Mouse (Mus musculus): Measurements from ENCODE around the gene Cdh13. TPM values are rescaled to one million over a fixed set of nuclear protein-coding genes. Genes with fewer than 3 reads are reported as not detected.
A peak's percentile ranks its signal among the peaks of the same experiment; 100 is the strongest.

The Cdh13 gene
- polyA plus RNA-seq, 1 experiment from 2014 or later, result 24.3 TPM

GRCm38 (mm10) chr8:119072291-119072690 lies 788.8 kb downstream of the Cdh13 start:
- DNase-seq (ENCODE audit: low spot score), result no peak
- Histone ChIP-seq H3K9me3 (ENCODE audit: control insufficient read depth, low read length) (no peaks in the 10 kb centered on the region), H3K27me3 (replicated peaks; ENCODE audit: control insufficient read depth, insufficient read depth, low read length) (no peaks in the 10 kb centered on the region), H3K4me2 (ENCODE audit: low read depth, low read length) (no peak overlapping the region), H3K4me3 (ENCODE audit: low read depth, low read length) (no peak overlapping the region), H3K27ac (replicated peaks; ENCODE audit: low read depth, low read length) (no peak overlapping the region), H3K4me1 (ENCODE audit: control insufficient read depth, insufficient read depth, low read length) (no peaks in the 10 kb centered on the region), H3K36me3 (ENCODE audit: control insufficient read depth, insufficient read depth, low read length) (no peaks in the 10 kb centered on the region), H3K9ac (ENCODE audit: low read depth, low read length) (no peak overlapping the region)
- no peak for ATAC-seq (ENCODE audit: low read depth)
- WGBS, result 78% methylated on average over 5 of the region's 6 CpGs

- Histone ChIP-seq H3K4me3 (ENCODE audit: low read depth, low read length) (no peak overlapping the region), H3K9ac (ENCODE audit: low read depth, low read length) (no peak overlapping the region), H3K4me2 (ENCODE audit: low read depth, low read length) (no peak overlapping the region), H3K9me3 (ENCODE audit: control insufficient read depth, low read length) (no peaks in the 10 kb centered on the region), H3K27me3 (replicated peaks; ENCODE audit: control insufficient read depth, insufficient read depth, low read length) (no peaks in the 10 kb centered on the region), H3K27ac (replicated peaks; ENCODE audit: low read depth, low read length) (no peak overlapping the region), H3K4me1 (ENCODE audit: control insufficient read depth, insufficient read depth, low read length) (no peaks in the 10 kb centered on the region), H3K36me3 (ENCODE audit: control insufficient read depth, insufficient read depth, low read length) (no peaks in the 10 kb centered on the region)
- DNase-seq (ENCODE audit: low spot score) (no peak), ATAC-seq (ENCODE audit: low read depth) (no peak)
- WGBS, result 80% methylated on average over 8 of the region's 8 CpGs
Measured at GRCm38 (mm10) chr8:119085022-119085421, 801.5 kb downstream of the Cdh13 start.

DNA sequence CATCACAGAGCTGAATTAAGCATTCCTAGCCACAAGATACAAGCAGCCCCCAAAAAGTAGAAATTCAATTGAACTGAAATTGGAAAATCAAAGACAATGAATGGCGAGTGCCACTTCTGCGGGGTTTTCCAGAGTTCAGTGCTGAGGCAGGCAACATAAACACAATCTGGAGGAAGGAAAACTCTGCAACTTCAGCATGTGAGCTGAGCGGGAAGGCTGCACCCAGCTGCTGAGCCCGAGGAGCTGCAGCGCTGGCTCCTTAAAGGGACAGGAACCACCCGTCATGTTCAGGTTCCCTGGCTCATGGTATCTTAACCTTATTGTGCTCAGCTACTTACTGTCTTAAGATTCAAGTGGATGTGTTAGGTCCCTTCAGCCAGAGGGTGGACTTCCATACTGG lies 814.7 kb downstream of the Cdh13 start:
- Histone ChIP-seq H3K36me3 (ENCODE audit: control insufficient read depth, insufficient read depth, low read length) (no peaks in the 10 kb centered on the region), H3K9me3 (ENCODE audit: control insufficient read depth, low read length) (no peaks in the 10 kb centered on the region), H3K4me1 (ENCODE audit: control insufficient read depth, insufficient read depth, low read length) (0 out of 2 replicates have a peak, but pooled peaks cover 3% of the 10 kb centered on the region), H3K9ac (ENCODE audit: low read depth, low read length) (no peak overlapping the region), H3K27ac (replicated peaks; ENCODE audit: low read depth, low read length) (no peak overlapping the region), H3K4me2 (ENCODE audit: low read depth, low read length) (no peak overlapping the region), H3K27me3 (replicated peaks; ENCODE audit: control insufficient read depth, insufficient read depth, low read length) (no peaks in the 10 kb centered on the region), H3K4me3 (ENCODE audit: low read depth, low read length) (no peak overlapping the region)
- DNase-seq (ENCODE audit: low spot score) (peak; percentile 38), ATAC-seq (ENCODE audit: low read depth) (no peak)
- 30% methylated on average over 6 of the region's 6 CpGs for WGBS

DNA sequence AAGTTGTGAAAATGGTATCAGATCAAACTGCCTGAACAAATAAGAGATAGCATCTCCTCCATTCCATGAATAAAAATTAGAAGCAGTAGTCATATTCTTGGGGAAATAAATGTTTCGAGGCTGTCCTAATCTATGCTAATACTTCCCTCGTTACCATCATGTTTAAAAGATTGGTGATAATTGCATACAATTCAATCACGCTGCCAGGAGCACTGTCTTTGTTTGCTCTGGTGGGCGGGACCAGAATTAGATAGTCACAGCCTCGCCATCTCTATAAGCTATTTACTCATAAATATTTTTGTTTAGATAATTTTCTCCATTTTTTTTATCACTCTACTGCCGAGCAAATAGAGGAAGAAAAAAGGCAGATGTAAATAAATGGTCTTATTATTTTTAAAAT lies 819.3 kb downstream of the Cdh13 start:
- H3K36me3 ChIP-seq (ENCODE audit: control insufficient read depth, insufficient read depth, low read length), result no peaks in the 10 kb centered on the region
- 0 out of 2 replicates have a peak, but pooled peaks cover 3% of the 10 kb centered on the region for H3K4me1 ChIP-seq (ENCODE audit: control insufficient read depth, insufficient read depth, low read length)
- H3K27me3 ChIP-seq (replicated peaks; ENCODE audit: control insufficient read depth, insufficient read depth, low read length), result no peaks in the 10 kb centered on the region
- no peak overlapping the region for H3K27ac ChIP-seq (replicated peaks; ENCODE audit: low read depth, low read length)
- DNase-seq (ENCODE audit: low spot score) (no peak), ATAC-seq (ENCODE audit: low read depth) (no peak)
- no peak overlapping the region for H3K9ac ChIP-seq (ENCODE audit: low read depth, low read length)
- H3K4me2 ChIP-seq (ENCODE audit: low read depth, low read length), result no peak overlapping the region
- H3K4me3 ChIP-seq (ENCODE audit: low read depth, low read length), result no peak overlapping the region
- H3K9me3 ChIP-seq (ENCODE audit: control insufficient read depth, low read length), result no peaks in the 10 kb centered on the region
- 70% methylated on average over 6 of the region's 6 CpGs for WGBS

GRCm38 (mm10) chr8:119109655-119110054 lies 826.1 kb downstream of the Cdh13 start:
- H3K9me3 ChIP-seq (ENCODE audit: control insufficient read depth, low read length), result no peaks in the 10 kb centered on the region
- H3K27ac ChIP-seq (replicated peaks; ENCODE audit: low read depth, low read length), result no peak overlapping the region
- no peaks in the 10 kb centered on the region for H3K36me3 ChIP-seq (ENCODE audit: control insufficient read depth, insufficient read depth, low read length)
- no peak overlapping the region for H3K4me2 ChIP-seq (ENCODE audit: low read depth, low read length)
- WGBS, result 68% methylated on average over 7 of the region's 7 CpGs
- DNase-seq (ENCODE audit: low spot score) (no peak), ATAC-seq (ENCODE audit: low read depth) (no peak)
- no peak overlapping the region for H3K4me3 ChIP-seq (ENCODE audit: low read depth, low read length)
- H3K27me3 ChIP-seq (replicated peaks; ENCODE audit: control insufficient read depth, insufficient read depth, low read length), result no peaks in the 10 kb centered on the region
- H3K9ac ChIP-seq (ENCODE audit: low read depth, low read length), result no peak overlapping the region
- H3K4me1 ChIP-seq (ENCODE audit: control insufficient read depth, insufficient read depth, low read length), result no peaks in the 10 kb centered on the region

DNA sequence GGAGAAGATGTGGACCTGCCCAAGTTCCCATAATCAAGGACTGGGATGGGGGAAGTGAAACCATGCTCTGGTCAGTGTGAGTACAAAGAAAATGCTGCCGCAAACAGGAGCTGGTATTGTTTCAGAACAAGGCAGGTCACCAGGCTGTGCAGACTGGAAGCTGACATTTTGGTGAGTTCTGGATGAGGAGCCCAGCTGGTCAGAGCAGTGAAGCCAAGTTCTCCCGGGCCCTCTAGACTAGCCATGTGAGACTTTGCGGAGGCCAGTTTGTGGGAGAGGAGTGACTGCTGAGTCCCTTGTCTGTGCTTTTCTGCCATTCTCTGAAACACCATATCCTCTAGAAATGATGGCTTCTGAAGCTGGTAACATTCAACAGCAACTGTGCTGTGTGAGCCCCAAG lies 829.3 kb downstream of the Cdh13 start:
- no peak overlapping the region for H3K4me2 ChIP-seq (ENCODE audit: low read depth, low read length)
- no peak overlapping the region for H3K27ac ChIP-seq (replicated peaks; ENCODE audit: low read depth, low read length)
- DNase-seq (ENCODE audit: low spot score) (no peak), ATAC-seq (ENCODE audit: low read depth) (no peak)
- no peak overlapping the region for H3K4me3 ChIP-seq (ENCODE audit: low read depth, low read length)
- no peaks in the 10 kb centered on the region for H3K4me1 ChIP-seq (ENCODE audit: control insufficient read depth, insufficient read depth, low read length)
- H3K9me3 ChIP-seq (ENCODE audit: control insufficient read depth, low read length), result no peaks in the 10 kb centered on the region
- no peak overlapping the region for H3K9ac ChIP-seq (ENCODE audit: low read depth, low read length)
- WGBS, result 83% methylated on average over 3 of the region's 3 CpGs
- no peaks in the 10 kb centered on the region for H3K36me3 ChIP-seq (ENCODE audit: control insufficient read depth, insufficient read depth, low read length)
- H3K27me3 ChIP-seq (replicated peaks; ENCODE audit: control insufficient read depth, insufficient read depth, low read length), result no peaks in the 10 kb centered on the region

DNA sequence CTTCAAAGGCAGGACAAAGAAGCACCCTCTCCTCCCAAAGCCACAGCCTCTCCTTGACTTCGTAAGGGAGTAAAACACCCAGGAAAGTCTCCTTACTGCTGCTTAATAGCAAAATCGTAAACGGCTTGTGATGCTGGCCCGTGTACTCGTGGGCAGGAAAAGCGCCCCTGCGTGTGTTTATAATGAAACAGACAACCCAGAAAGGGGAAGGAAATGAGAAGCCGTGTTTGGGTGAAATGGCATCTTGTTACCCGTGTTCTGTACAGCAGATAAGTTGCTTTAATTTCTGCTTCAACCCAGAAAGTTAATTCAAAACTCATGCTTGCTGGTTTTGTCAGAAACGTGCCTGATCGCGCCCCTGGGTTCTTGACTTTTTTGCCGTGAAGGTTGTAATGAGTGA lies 837.7 kb downstream of the Cdh13 start:
- no peaks in the 10 kb centered on the region for H3K4me1 ChIP-seq (ENCODE audit: control insufficient read depth, insufficient read depth, low read length)
- WGBS, result 40% methylated on average over 13 of the region's 13 CpGs
- no peak overlapping the region for H3K27ac ChIP-seq (replicated peaks; ENCODE audit: low read depth, low read length)
- H3K27me3 ChIP-seq (replicated peaks; ENCODE audit: control insufficient read depth, insufficient read depth, low read length), result no peaks in the 10 kb centered on the region
- no peak overlapping the region for H3K4me3 ChIP-seq (ENCODE audit: low read depth, low read length)
- ATAC-seq (ENCODE audit: low read depth) (no peak), DNase-seq (ENCODE audit: low spot score) (no peak)
- no peak overlapping the region for H3K9ac ChIP-seq (ENCODE audit: low read depth, low read length)
- no peaks in the 10 kb centered on the region for H3K36me3 ChIP-seq (ENCODE audit: control insufficient read depth, insufficient read depth, low read length)
- 0 out of 2 replicates have a peak overlapping the region, but pooled peaks have one; percentile 5 for H3K4me2 ChIP-seq (ENCODE audit: low read depth, low read length)
- no peaks in the 10 kb centered on the region for H3K9me3 ChIP-seq (ENCODE audit: control insufficient read depth, low read length)

GRCm38 (mm10) chr8:119127841-119128240 lies 844.3 kb downstream of the Cdh13 start:
- H3K4me1 ChIP-seq (ENCODE audit: control insufficient read depth, insufficient read depth, low read length), result no peaks in the 10 kb centered on the region
- no peak overlapping the region for H3K4me2 ChIP-seq (ENCODE audit: low read depth, low read length)
- WGBS, result 48% methylated on average over 8 of the region's 8 CpGs
- H3K36me3 ChIP-seq (ENCODE audit: control insufficient read depth, insufficient read depth, low read length), result no peaks in the 10 kb centered on the region
- H3K9ac ChIP-seq (ENCODE audit: low read depth, low read length), result no peak overlapping the region
- no peaks in the 10 kb centered on the region for H3K9me3 ChIP-seq (ENCODE audit: control insufficient read depth, low read length)
- H3K27me3 ChIP-seq (replicated peaks; ENCODE audit: control insufficient read depth, insufficient read depth, low read length), result no peaks in the 10 kb centered on the region
- DNase-seq (ENCODE audit: low spot score), result peak; percentile 23
- no peak overlapping the region for H3K4me3 ChIP-seq (ENCODE audit: low read depth, low read length)
- ATAC-seq (ENCODE audit: low read depth), result no peak
- no peak overlapping the region for H3K27ac ChIP-seq (replicated peaks; ENCODE audit: low read depth, low read length)

- Histone ChIP-seq H3K4me2 (ENCODE audit: low read depth, low read length) (no peak overlapping the region), H3K36me3 (ENCODE audit: control insufficient read depth, insufficient read depth, low read length) (no peaks in the 10 kb centered on the region), H3K9ac (ENCODE audit: low read depth, low read length) (no peak overlapping the region), H3K27ac (replicated peaks; ENCODE audit: low read depth, low read length) (no peak overlapping the region), H3K4me1 (ENCODE audit: control insufficient read depth, insufficient read depth, low read length) (no peaks in the 10 kb centered on the region), H3K9me3 (ENCODE audit: control insufficient read depth, low read length) (no peaks in the 10 kb centered on the region), H3K4me3 (ENCODE audit: low read depth, low read length) (no peak overlapping the region), H3K27me3 (replicated peaks; ENCODE audit: control insufficient read depth, insufficient read depth, low read length) (no peaks in the 10 kb centered on the region)
- 82% methylated on average over 2 of the region's 3 CpGs for WGBS
- DNase-seq (ENCODE audit: low spot score) (no peak), ATAC-seq (ENCODE audit: low read depth) (peak; percentile 22; the same call in 1 of the 2 replicates)
Measured at GRCm38 (mm10) chr8:119128266-119128665, 844.7 kb downstream of the Cdh13 start.
